Mouse (Mus musculus) G1E (cell line): ENCODE measurements around the gene Rhbg.

Experiments used
- CTCF ChIP-seq: IDR thresholded peaks from 2 replicates; pipeline ENCODE4 v1.5.1; 2012; ENCODE audit warnings: low read depth, low read length, inconsistent platforms, mixed read lengths
- GATA1 ChIP-seq: IDR thresholded peaks from 2 replicates; pipeline ENCODE4 v1.6.1; 2012; ENCODE audit warnings: borderline replicate concordance, low read length, inconsistent platforms, mixed read lengths
- GATA2 ChIP-seq: IDR thresholded peaks from 2 replicates; pipeline ENCODE4 v1.6.1; 2012; ENCODE audit warnings: low read depth, low read length, inconsistent platforms, borderline replicate concordance
- POLR2AphosphoS5 ChIP-seq: IDR thresholded peaks from 2 replicates; pipeline ENCODE4 v1.6.1; 2012; ENCODE audit warnings: low read depth, low read length, inconsistent platforms; ENCODE audit not compliant: insufficient replicate concordance

DNA sequence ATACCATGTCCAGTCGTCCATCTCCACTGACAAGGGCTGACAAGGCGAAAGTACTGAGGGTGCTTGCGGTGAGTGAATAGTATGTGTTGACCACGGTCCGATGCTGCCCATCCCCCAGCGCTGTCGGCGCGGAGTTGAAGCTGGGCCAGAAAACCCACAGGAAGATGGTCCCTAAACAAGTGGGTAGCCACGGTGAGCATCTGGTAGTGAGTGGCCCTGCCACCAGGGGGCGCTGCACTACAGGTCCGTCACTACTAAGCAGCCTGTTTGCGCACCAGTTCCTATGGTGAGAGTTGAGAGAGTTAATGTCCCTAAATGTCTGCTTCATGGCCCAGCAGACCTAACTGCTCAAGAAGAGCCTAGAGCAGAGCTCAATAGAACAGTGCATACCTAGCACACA, 8.7 kb downstream of the Rhbg start:
- TF ChIP-seq GATA1 (no peak), CTCF (peak; percentile 97), POLR2AphosphoS5 (no peak), GATA2 (no peak)
